Mouse (Mus musculus) heart, adult 9 months (tissue): Measurements from ENCODE around the gene BC030499.
"Not testable (repeated sequence)": the region's sequence is repeated elsewhere in the genome, so short reads cannot be mapped to it uniquely, and the experiment has no call there.

Experiments used
- DNase-seq, 2 experiments: peaks; one replicate each; pipeline ENCODE4 v3.0.0; 2022; ENCODE audit warnings: low spot score in 2 of 2

BC030499 gene

DNA sequence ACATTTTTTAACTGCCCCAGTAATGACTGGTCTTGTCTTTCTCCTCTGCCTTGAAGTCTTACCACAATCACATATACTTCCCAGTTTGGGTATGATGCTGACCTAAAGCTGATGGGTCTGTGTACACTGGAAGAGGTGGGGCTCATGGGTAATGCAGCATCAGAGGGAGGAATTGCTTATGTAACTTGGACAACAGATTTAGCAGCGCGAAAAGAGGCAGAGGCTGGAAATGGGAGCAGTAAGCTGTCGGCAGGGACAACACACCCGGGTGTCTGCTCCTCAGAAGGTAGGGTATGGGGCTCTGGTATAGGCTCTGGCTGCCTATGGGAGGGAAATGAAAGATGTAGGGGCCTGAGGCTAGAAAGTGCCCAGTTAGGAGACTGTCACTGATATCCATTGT is at the start of gene BC030499:
BC030499 (plus strand) TSS at position 188 of the 400 bp plus-strand sequence.
- DNase-seq: no peak

DNA sequence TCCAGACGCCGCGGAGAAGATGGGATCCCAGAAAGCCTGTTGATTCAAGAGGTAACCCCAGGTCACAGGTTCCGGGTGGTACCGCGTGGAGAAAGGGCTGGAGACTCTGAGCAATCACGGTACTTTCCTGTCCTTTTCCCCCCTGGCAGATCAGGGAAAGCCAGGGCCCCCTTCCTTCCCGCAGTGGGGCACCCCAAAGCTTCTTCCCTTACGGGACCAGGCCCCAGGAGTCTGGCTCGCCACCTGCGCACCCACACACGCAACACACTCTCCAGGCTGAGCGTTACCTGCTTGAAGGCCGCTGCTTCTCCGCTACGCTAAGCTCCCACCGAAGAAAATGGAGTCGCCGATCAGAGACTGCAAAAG is 45.4 kb upstream of the BC030499 start:
- no peak for DNase-seq

DNA sequence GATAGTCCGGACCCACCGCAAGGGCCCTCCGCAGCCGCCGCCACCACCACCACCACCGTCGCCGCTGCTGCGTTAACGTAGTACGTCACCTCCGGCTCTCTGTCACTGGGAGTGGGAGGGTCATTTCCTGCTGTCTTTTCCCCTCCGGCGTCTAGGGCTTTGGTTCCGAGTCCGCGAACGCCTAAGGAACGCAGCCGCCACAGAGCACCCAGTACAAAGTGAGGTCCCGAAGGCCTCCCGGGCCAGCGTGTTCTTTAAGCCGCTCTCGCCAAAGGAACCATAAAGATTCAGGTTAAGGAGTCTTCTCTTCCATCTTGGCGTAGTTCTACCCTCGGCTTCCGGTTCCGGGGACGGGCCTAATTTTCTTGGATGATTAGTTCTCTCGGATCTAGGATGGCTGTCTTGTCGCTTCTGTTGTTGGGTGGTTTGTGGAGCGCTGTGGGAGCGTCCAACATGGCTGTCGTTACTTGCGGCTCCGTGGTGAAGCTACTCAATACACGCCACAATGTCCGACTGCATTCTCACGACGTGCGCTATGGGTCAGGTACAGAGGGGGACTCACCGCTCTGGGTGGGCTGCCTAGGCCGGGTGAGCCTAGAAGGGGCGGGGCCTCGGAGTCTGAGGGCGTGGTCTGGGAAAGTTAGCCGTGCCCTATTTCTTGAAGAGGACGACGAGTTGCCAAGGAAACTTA is 44.9 kb upstream of the BC030499 start, which contains the start of the genes Sdf2 and Supt6:
Sdf2 (plus strand) TSS at position 120 of the 691 bp plus-strand sequence.
Supt6 (minus strand) TSS at position 361 of the 691 bp plus-strand sequence.
- DNase-seq: peak; percentile 91 to 93

DNA sequence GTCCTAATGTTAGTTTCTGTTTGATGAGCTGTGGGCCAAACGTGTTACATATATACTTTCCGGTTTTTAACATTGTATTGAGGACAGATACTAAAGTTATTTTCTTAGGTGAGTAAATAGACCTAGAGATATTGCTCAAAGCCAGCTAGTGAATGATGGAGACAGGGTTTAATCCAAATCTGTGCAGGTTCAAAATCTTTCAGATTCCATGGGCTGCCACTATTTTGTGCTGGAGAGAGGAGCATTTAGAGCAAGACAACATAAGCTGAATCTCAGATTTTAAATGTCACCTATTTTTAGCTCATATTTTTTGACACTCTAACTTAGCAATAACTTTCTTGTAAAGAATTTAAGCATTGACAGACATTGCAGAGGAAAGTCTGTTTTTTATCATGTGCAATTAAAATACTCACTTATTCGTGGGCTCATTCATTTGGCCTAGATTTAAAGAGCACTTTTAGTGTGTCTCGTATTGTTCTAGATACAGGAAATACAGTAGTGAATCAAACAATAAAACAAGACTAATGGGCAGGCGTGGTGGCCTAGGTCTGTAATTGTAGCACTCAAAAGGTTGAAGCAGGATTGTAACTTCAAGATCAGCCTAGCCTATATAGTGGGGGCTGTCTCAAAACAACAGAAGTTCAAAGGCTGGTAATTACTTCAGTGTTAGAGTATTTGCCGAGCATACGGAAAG is 44.2 kb upstream of the BC030499 start:
- DNase-seq: no peak

DNA sequence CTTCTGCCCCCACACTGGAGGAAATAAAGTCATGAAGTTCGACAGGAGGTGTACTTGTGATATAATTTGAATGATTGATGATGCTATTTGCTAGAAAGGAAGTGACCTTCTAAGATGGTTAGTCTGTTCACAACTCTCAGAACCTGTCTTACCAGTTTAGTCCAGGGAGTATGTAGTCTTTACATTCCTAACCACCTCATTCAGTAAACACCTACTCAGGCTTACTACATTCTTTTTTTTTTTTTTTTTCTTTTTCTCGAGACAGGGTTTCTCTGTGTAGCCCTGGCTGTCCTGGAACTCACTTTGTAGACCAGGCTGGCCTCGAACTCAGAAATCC is 43.7 kb upstream of the BC030499 start:
- no peak for DNase-seq

DNA sequence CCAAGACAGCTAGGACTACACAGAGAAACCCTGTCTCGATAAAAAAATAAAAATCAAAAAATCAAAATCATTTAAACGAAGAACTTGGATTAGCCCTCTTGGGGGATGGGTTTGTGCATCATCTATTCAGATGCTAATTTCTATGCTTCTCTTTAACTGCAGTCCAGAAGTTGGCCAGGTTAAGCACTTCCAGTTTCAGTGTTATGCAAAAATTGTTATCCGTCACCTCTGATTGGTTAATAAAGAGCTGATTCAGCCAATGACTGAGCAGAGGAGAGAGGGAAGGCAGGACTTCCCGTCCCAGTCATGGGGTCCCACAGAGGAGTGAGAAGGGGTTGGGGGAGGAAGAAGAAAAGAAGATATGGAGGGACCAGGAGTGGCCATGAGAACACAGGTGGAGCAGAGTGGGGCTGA is 42.9 kb upstream of the BC030499 start:
- DNase-seq: no peak

DNA sequence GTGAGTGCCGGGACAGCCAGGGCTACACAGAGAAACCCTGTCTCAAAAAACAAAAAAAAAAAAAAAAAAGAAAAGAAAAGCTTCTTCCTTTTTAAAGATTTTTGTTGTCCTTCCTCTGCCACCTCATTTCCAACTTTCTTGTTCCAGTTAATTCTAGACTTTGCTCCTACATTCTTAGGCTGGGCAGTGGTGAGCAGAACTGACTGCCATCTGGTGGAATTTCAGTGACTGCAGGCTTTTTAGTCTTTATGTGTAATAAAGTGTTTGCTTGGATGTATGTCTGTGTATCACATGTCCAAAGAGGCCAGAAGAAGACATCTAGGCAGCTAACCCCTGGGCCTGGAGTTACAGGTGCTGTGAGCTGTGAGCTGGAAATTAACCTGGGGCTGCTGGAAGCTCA is 34.0 kb upstream of the BC030499 start:
- DNase-seq: no peak

DNA sequence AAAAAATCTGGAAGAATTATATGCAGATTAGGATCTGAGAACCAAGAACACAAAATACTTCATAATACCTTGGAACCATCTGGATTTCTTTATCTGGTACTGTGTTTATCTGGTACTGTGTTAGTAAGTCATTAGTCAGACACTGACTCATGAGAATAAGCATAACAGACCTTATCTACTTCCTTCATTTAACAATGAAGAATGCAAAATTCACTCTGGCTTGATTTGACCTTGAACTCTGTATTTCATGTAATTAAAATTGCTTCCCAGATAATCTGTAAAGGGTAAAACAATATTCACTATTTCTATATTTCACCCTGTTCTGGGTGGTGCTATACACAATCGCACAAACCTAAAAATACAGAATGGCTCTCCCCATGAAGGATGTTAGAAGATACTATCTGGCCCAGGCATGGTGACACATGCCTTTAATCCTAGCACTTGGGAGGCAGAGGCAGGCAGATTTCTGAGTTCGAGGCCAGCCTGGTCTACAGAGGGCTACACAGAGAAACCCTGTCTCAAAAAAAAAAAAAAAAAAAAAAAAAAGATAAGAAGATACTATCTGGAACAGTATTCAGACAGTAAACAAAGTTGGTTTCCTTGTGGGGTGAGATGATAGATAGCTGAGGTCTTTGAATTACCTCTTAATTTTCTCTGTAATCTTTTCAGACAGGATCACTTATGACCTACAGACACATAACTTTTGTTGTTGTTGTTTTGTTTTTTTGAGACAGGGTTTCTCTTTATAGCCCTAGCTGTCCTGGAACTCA is 30.0 kb upstream of the BC030499 start:
- no peak for DNase-seq

DNA sequence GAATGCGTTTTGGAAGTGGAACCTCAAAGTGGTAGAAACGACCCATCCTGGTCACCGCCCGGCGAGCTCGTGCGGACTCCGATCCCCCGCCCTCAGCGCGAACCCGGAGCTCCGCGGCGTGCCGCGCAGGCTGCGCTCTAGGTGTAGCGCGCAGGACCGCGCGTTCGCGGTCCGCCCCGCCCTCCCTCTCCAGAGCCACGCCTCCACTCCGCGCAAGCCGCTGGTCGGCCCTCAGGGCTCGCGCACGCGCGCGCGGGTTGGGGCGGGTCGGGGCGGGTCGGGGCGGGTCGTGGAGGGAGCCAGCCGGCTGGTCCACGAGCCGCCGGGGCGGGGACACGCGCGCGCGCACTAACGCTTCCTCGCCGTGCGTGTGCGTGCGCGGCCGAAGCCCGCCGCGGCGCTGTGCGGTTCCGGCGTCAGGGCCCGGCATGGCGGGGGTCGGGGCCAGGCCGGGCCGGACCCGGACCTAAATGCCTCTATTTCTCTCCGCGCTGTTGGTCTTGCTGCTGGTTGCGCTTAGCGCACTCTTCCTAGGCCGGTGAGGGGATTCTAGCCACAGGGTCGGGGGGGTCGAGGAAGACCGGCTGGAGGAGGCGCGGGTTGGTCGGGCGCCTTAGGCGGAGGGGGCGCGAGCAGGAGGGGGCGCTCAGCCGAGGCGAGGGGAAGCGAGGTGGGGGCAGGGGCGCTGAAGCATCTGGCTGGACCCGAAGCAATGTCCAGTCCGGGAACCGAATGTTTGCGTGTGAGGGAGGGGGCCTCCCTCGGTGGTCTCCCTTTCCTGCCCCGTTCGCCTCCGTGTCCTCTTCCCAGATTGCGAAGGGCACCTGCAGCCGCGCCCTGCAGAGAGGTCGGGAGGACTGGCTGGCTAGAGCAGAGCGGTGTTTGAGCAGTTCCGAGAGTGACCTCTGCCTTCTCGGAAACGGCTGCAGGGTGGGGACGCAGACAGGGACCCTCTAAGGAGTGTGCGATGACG is 29.0 kb upstream of the BC030499 start, which contains the start of gene 2610507B11Rik:
2610507B11Rik (plus strand) TSS at position 373 of the 973 bp plus-strand sequence.
- peak; percentile 91 to 93 for DNase-seq

DNA sequence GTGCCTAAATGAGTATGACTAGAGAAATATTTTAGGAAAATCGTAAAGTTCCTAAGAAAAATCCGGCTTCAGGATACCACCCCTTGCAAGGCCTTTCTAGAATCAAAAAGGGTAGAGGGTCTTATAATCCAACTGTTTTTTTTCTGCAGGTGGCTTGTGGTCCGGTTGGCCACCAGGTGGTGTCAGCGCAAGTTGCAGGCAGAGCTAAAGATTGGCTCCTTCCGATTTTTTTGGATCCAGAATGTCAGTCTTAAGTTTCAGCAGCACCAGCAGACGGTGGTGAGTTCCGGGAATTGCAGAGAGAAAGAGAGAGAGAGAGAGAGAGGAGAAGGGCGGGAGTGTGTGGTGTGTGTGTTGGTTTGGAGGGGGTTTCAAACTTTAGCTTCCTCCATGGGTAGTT is 28.1 kb upstream of the BC030499 start:
- DNase-seq: peak; percentile 34 to 35

DNA sequence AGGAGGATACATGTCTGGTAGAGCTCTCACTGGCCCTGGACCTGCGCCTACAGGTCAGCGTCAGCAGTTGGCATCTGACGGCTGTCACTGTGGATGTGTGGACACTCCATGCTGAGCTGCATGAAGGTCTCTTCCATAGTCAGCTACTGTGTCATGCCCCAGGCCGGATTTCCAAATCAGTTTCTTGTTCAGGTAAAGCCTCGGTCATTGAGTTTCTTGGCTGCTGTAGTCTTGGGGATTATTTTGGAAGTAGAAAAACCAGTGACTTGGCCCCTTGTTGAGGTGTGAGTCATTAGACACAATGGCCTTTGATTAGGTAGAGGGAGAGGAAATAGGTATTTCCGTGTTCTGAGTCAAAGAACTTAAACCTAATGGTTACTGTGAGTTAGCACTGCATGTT is 25.1 kb upstream of the BC030499 start:
- DNase-seq: no peak

DNA sequence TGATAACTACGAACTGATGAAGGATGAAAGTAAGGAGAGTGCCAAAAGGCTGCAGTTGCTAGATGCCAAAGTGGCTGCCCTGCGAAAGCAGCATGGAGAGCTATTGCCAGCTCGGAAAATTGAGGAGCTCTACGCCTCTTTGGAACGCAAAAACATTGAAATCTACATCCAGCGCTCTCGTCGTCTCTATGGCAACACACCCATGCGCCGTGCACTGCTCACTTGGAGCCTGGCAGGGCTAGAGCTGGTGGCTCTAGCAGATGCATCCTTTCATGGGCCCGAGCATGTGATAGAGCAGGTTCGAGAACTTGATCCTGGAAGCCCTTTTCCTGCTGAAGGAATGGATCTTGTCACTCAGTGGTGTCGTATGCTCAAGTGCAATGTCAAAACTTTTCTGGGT is 18.7 kb upstream of the BC030499 start:
- DNase-seq: no peak

DNA sequence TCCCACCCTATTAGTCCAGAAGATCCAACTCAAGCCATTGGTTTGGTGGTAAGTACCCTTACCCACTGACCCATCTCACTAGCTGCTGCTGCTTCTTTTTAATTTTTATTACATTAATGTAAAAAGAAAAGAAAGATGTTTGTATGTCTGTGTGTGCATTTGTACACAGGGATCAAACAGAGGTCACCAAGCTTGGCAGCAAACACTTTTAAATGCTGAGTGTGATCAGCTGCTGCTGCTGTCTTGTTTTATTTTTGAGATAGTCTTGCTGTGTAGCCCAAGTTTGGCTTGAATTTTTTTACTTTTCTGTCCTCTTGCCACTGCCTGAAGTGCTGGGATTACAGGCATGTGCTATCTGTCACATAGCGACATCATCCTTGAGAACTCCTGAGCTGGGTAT is 15.0 kb upstream of the BC030499 start:
- no peak for DNase-seq

DNA sequence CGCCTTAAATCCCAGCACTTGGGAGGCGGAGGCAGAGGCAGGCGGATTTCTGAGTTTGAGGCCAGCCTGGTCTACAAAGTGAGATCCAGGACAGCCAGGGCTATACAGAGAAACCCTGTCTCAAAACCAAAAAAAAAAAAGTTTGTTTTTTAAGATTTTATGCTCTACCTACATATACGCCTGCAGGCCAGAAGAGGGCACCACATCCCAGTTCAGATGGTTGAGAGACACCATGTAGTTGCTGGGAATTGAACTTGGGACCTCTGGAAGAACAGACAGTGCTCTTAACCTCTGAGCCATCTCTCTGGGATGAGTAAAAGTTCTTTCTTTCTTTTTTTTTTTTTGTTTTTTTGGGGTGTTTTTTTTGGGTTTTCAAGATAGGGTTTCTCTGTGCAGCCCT is 14.5 kb upstream of the BC030499 start:
- not testable (repeated sequence) for DNase-seq

DNA sequence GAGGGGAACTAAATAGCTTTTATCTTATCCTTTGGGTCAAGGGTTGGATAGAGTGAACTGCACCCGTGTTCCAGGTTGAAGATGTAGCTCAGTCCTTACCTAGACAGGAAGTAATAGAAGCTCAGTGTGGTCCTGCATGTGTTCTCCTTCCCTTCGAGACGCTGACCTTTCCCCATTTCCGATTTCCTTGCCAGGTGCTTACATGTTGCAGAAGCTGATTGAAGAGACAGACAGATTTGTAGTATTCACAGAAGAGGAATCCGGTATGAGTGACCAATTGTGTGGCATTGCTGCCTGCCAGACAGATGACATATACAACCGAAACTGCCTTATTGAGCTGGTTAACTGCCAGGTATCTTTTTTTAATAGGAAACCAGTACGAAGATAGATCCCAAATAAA is 11.8 kb upstream of the BC030499 start:
- peak in 1 of 2 experiments; percentile 17 for DNase-seq

DNA sequence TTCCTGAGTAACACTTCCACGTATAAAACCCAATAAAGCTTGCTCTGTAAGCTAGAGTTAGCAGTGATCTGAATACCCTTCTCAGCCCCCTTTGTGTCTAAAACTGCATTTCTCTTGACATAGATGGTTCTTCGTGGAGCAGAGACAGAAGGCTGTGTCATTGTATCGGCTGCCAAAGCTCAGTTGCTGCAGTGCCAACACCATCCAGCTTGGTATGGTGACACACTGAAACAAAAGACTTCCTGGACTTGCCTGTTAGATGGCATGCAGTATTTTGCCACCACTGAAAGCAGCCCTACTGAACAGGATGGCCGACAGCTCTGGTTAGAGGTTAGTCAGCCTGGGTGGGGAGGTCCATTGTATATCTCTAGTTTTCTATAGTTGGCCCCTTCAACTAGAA is 11.1 kb upstream of the BC030499 start:
- no peak for DNase-seq

DNA sequence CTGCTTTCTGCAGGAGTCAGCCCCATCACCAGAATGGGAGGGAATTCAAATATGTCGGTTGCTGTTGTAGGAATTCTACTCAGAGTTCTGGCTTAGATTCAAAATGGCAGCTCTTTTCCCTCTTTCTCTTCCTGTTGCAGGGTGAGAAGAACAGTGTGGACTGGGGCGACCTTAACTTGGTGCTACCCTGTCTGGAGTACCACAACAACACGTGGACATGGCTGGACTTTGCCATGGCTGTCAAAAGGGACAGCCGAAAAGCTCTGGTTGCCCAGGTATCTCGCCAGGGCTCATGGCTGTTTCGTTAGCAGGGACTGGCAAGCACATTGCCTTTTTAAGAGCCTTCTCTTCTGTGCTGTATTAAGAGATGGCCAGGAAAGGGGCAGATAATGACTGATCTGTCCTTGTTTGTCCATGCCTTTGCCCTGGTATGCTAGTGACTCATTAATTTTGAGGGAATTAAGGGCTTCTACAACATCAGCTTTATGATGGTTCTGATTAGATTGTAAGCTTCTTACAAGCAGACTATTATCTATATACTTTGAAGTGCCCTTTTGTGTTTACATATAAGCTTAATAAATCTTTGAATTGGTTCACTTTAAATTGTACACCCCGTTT is 1.4 kb upstream of the BC030499 start:
- no peak for DNase-seq

DNA sequence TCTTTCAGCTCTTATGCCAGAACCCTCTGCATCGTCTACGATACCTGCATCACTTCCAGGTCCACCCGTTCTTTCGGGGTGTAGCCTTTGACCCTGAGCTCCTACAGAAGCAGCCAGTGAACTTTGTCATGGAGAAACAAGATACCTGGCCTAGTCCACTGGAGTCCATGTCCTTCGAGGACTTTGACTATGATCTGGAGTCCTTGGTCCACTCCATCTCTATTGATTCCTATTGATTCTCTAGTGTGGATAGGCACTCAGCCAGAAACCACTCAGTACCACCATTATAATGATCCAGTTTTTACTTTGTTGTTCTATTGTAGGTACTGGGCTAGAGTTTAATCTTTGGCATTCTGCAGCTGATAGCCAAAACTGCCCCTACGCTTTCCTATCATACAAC is 3.9 kb downstream of the BC030499 start:
- no peak for DNase-seq

DNA sequence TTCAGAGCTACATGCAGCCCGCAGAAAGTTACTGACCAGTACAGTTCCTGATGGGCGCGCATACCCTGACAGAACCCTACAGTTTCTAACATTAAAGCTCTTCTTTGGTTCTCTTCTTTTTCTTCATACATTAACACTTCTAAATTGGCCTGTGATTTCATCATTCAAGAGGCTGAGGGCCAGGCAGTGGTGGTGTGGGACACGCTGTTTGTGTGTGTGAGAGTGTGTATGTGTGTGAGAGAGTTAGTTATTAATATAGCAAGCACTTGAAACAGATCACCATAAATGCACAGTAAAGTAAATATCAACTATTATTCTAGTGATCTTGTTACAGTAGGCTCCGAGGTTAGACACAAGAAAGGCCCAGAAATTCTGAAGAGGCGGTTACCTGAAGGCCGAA is 10.3 kb downstream of the BC030499 start:
- no peak for DNase-seq

DNA sequence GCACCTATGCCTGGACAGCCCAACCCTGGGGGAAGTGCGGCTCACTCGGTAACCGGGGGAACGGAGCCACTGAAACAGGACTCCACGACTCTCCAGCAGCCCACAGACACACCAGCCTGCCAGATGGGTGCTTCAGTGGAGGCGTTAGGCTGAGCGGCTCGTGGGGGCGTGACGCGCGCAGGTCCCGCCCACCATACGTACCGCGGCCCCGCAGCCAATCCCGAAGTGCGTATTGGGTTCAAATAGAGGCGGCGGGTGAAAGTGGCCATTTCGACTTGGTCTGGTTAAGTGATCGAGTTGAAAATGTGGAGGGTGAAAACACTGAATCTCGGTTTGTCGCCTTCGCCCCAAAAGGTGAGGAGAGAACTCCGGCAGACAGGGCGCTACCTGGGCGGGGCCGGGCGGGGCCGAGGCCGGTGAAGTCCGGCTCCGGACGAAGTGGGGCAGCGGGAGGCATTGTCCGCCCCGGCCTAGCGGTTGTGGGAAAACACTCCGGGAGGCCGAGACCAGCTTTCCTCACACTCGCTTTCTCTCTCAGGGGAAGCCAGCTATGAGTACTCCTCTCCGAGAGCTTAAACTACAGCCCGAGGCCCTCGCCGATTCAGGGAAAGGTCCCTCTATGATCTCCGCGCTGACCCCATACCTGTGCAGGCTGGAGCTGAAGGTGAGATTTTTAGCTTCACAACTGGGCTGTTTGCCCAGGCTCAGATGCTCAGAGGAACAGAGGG is 10.9 kb downstream of the BC030499 start, which contains the start of gene Spag5:
Spag5 (plus strand) TSS at position 173 of the 728 bp plus-strand sequence.
- peak; percentile 86 to 90 for DNase-seq
